Mouse (Mus musculus) kidney, embryonic 14.5 days (tissue): Measurements from ENCODE around the gene Zfp612. TPM values are rescaled to one million over a fixed set of nuclear protein-coding genes. Genes with fewer than 3 reads are reported as not detected.

Experiments used
- polyA plus RNA-seq: library from polyadenylated mRNA; unstranded; fragments of >200 nt; fragmentation: Nextera tagmentation; extraction: Ambion mirVana; gene quantifications from 2 replicates; pipeline ENCODE4 v1.2.1, GENCODE M21; 2014

Zfp612 gene
- polyA plus RNA-seq, 1 experiment from 2014 or later = 7.6 TPM

Other genes with a start within 250 kb of the Zfp612 start
- gene Phlpp2, start 211.2 kb upstream of the Zfp612 start, polyA plus RNA-seq = 4.3 and 5.6 TPM in 2 replicates
- gene Marveld3, start 117.5 kb upstream of the Zfp612 start, polyA plus RNA-seq = 2.1 and 4.0 TPM in 2 replicates
- not detected in 2 replicates for gene Tat, start 89.3 kb upstream of the Zfp612 start, polyA plus RNA-seq
- gene Chst4, start 40.0 kb upstream of the Zfp612 start, polyA plus RNA-seq = not detected in 2 replicates
- not detected in 2 replicates for gene Gm21964, start 21.5 kb downstream of the Zfp612 start, polyA plus RNA-seq
- gene Gm17720, start 23.0 kb downstream of the Zfp612 start, polyA plus RNA-seq = not detected in 2 replicates
- 0.13 TPM in 1 of 2 replicates, not detected in the other for gene Calb2, start 88.5 kb downstream of the Zfp612 start, polyA plus RNA-seq
- gene Cmtr2, start 135.9 kb downstream of the Zfp612 start, polyA plus RNA-seq = 6.2 and 11.1 TPM in 2 replicates
- gene Hydin, start 187.2 kb downstream of the Zfp612 start, polyA plus RNA-seq = 0.16 TPM in 1 of 2 replicates, not detected in the other